Mouse (Mus musculus) olfactory bulb, adult 2 months (tissue): Measurements from ENCODE around the gene Ccdc141. TPM values are rescaled to one million over a fixed set of nuclear protein-coding genes. Genes with fewer than 3 reads are reported as not detected.

Experiments used
- H3K27ac ChIP-seq: fragments of 200-500 bp; 2 replicates; pipeline ENCODE4 v1.5.1; 2012; ENCODE audit warnings: low read depth, low read length; ENCODE audit not compliant: insufficient read depth
- H3K4me1 ChIP-seq: fragments of 200-500 bp; 2 replicates; pipeline ENCODE4 v1.6.1; 2012; ENCODE audit warnings: low read length; ENCODE audit not compliant: control insufficient read depth, insufficient read depth
- H3K4me3 ChIP-seq: fragments of 200-500 bp; 2 replicates; pipeline ENCODE4 v1.5.1; 2012; ENCODE audit warnings: mild to moderate bottlenecking, low read depth, low read length, moderate library complexity; ENCODE audit not compliant: insufficient read depth
- CTCF ChIP-seq: fragments of 200-500 bp; IDR thresholded peaks from 2 replicates; pipeline ENCODE4 v1.5.1; 2012; ENCODE audit warnings: low read depth, mild to moderate bottlenecking, low read length, moderate library complexity; ENCODE audit not compliant: insufficient read depth
- POLR2A ChIP-seq: fragments of 200-500 bp; IDR thresholded peaks from 2 replicates; pipeline ENCODE4 v1.6.1; 2012; ENCODE audit warnings: mild to moderate bottlenecking, low read depth, low read length, moderate library complexity; ENCODE audit not compliant: insufficient read depth
- whole genome bisulfite sequencing: fragments of 180-500 bp; shearing (Covaris S2); methylation state at CpG from one replicate; pipeline ENCODE4 v1.1.7; 2018; 5-methylcytosine and 5-hydroxymethylcytosine counted together
- polyA plus RNA-seq: library from polyadenylated mRNA; stranded (reverse); fragments of >200 nt; gene quantifications from 2 replicates; pipeline ENCODE4 v1.2.4, GENCODE M21; 2012; ENCODE audit warnings: low replicate concordance; ENCODE audit not compliant: missing spikeins, insufficient read depth, insufficient read length

Gene Ccdc141
- polyA plus RNA-seq, 1 experiment, result not detected

DNA sequence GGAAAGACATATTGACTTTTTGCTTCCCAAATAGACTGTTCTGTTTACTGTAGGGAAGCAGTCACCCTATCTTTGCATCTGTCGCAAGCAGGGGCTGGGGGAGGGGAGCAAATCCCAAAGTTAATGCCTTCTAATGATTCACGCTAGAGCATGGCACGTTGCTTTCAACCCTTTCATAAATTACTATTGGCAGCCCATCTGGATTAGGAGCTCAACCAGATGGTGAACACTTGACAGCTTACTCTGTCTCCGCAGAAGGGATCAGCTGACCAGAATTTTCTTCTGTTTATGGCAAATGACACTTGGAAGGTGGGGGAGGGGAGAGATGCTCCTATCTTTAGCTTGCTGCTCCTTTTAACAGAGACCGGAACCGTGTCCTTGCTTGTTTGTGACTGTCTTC, 105.1 kb downstream of the Ccdc141 start:
- Histone ChIP-seq H3K4me3 (no peak overlapping the region), H3K27ac (no peak overlapping the region), H3K4me1 (no peaks in the 10 kb centered on the region)
- TF ChIP-seq CTCF, result no peak
- 49% methylated on average over 6 of the region's 6 CpGs for WGBS

DNA sequence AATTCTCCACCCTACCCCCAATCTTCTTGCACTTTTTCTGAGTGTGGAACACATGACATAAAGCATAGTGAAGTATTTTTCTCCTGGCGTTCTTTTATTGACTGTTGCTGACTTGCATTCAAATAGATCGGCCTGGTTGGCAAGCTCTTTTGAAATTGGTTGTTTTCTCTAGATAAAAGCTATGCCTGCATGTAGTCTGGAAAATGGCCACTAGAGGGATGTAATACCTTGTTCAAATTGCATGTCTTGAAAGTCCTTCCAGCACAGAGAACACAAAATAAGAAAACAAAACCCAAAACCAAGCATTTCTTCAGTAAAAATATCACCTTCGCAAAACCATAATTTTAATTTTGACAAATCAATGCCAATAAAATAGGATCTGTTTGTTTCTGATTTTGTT, 108.6 kb downstream of the Ccdc141 start:
- no peak overlapping the region for H3K4me3 ChIP-seq
- WGBS, result 16% methylated on average over 3 of the region's 3 CpGs
- TF ChIP-seq POLR2A (no peak), CTCF (no peak)

DNA sequence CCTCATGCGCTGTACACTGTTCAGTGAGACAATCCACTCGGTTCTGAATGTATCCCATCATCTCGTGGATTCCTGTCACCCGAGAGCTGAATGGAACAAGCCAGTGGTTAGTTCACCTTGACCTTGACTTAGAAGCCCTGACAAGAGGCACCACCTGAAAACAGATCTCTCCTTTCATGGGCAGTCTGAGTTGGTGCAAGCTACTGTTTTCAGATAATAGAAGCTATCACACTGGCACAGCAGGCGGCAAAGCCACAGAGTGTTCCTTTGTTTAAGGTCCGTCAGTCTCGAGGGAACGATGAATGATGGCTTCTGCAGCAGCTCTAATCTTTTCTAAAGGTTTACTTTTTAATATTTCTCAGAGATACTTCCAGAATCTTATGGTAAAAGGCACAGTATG, 110.8 kb downstream of the Ccdc141 start:
- 74% methylated on average over 8 of the region's 8 CpGs for WGBS
- Histone ChIP-seq H3K4me3 (no peak overlapping the region), H3K27ac (no peak overlapping the region), H3K4me1 (peaks cover 9% of the 10 kb centered on the region; the same call in 1 of the 2 replicates)
- TF ChIP-seq CTCF, result no peak
- no peak for TF ChIP-seq POLR2A

More for the DNA sequence above, 108.6 kb downstream of the Ccdc141 start:
- Histone ChIP-seq H3K27ac (no peak overlapping the region), H3K4me1 (peaks cover 3% of the 10 kb centered on the region; the same call in 1 of the 2 replicates)

DNA sequence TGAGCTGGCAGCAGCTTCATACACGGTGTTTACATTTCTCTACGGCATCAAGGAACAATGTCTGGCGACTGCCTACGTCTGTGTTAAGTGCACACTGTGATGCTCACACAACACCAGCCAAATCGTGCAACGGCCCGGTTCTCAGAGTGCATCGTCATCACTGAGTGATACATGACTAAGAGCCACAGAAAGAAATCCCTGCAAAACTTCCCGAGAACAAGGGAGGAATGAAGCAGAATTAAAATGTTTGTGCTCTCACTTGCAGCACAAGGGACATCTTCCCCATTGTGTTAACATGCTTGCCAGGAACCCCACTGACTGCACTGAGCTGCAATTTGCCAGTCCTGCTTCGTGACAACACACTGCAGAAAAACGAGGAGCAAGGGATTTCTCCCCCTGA, 114.1 kb downstream of the Ccdc141 start:
- no peak for TF ChIP-seq CTCF
- TF ChIP-seq POLR2A, result no peak
- Histone ChIP-seq H3K4me1 (peaks cover 9% of the 10 kb centered on the region; the same call in 1 of the 2 replicates), H3K27ac (no peak overlapping the region), H3K4me3 (no peak overlapping the region)
- WGBS, result 13% methylated on average over 11 of the region's 11 CpGs

DNA sequence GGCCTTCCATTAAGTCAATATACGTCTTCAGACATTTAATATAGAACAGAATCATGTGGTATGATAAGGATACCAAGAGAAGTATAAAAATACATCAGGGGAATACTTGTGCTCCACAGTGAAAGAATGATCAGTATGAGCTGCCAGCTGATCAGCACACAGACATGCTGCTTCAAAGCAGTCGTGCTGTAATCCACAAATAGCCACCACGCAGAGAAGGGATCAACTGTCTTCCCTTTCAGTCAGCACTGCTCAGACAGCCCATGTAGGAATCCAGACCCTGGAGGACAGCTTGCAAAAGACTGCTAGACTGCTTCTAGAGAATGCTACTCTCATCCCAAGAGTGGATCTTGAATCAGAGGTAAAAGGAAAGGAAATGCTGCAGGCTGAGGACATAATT, 127.5 kb downstream of the Ccdc141 start:
- Histone ChIP-seq H3K4me3 (no peak overlapping the region), H3K27ac (no peak overlapping the region), H3K4me1 (no peaks in the 10 kb centered on the region)
- 73% methylated on average over 3 of the region's 3 CpGs for WGBS
- TF ChIP-seq CTCF (no peak), POLR2A (no peak)

DNA sequence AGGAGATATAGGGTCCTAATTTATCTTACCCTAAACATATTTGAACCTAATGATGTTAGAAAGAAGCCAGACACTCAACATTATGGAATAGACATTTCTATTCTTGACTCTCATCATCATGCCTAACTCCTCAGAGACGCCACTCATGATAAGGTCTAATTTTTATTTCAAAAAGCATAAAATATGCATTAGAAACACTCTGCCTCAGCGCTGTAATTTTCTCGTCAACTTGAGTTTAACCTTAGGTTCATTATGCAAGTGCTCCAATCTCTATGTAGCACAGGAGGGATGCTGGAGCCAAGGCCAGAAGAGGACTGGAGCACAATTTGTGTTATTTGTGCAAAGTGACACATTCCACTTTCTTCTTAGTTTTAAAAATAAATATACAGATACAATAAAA, 130.8 kb downstream of the Ccdc141 start:
- Histone ChIP-seq H3K4me3 (no peak overlapping the region), H3K4me1 (no peaks in the 10 kb centered on the region), H3K27ac (no peak overlapping the region)
- TF ChIP-seq CTCF (no peak), POLR2A (no peak)
- WGBS, result 70% methylated on average over 3 of the region's 3 CpGs

DNA sequence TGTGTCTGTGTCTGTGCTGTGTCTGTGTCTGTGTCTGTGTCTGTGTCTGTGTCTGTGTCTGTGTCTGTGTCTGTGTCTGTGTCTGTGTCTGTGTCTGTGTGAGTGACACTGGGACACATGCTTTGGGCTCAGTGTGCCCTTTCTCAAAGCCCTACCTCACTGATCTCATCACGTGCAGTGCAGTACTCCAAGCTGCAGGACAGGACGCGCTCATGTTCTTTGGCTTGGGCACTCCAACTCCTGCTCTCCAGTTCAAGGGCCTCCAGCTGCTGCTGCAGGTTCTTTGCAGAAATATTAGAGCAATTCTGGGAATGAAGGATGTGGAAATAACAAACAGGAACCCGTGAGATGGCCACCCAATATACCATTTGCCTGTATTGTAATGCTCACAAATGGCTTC, 131.2 kb downstream of the Ccdc141 start:
- Histone ChIP-seq H3K4me3 (no peak overlapping the region), H3K27ac (no peak overlapping the region), H3K4me1 (no peaks in the 10 kb centered on the region)
- TF ChIP-seq CTCF, result no peak
- TF ChIP-seq POLR2A, result no peak
- WGBS, result 87% methylated on average over 4 of the region's 4 CpGs

DNA sequence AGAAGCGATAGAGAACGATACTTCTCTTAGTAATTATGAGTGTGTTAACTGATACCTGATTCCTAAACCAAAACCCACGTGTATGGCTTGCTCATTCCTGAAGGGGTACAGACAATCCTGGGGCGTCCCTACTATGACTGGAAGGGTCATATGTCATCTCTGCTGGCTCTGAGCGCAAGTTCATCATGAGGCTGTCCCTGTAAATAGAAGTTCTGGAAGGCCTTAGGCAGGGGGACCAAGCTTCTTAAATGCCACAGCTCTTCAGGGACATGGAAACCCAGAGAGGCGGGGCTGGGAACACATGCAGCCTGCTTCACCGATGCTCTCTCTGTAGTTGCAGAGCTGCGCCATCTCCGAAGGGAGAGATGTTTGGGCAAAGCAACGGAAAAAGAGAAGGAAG, 133.2 kb downstream of the Ccdc141 start:
- Histone ChIP-seq H3K27ac (no peak overlapping the region), H3K4me3 (no peak overlapping the region), H3K4me1 (no peaks in the 10 kb centered on the region)
- TF ChIP-seq CTCF (no peak), POLR2A (no peak)
- WGBS, result 88% methylated on average over 10 of the region's 10 CpGs

DNA sequence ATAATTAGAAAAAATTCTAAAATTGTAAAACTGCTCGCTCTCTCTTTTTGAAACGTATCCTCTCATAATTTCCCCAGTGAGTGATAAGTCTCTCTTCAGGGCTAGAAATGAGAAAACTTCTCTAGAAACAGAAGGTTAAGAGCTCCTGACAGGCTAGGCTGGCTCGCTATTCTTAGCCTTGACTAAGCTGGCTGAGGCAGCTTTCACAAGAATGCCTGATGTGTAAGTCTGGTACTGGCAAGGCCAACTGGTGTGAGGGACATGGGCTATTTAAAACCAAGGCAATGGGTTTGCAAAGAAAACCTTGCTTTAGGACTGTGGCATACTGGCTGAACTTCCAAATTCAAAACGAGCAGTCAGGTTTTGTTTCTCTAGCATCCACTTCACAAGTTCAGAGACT, 136.3 kb downstream of the Ccdc141 start:
- no peak overlapping the region for H3K27ac ChIP-seq
- no peak for TF ChIP-seq CTCF
- no peak for TF ChIP-seq POLR2A
- H3K4me1 ChIP-seq, result no peaks in the 10 kb centered on the region
- WGBS, result 81% methylated on average over 4 of the region's 4 CpGs
- H3K4me3 ChIP-seq, result no peak overlapping the region

DNA sequence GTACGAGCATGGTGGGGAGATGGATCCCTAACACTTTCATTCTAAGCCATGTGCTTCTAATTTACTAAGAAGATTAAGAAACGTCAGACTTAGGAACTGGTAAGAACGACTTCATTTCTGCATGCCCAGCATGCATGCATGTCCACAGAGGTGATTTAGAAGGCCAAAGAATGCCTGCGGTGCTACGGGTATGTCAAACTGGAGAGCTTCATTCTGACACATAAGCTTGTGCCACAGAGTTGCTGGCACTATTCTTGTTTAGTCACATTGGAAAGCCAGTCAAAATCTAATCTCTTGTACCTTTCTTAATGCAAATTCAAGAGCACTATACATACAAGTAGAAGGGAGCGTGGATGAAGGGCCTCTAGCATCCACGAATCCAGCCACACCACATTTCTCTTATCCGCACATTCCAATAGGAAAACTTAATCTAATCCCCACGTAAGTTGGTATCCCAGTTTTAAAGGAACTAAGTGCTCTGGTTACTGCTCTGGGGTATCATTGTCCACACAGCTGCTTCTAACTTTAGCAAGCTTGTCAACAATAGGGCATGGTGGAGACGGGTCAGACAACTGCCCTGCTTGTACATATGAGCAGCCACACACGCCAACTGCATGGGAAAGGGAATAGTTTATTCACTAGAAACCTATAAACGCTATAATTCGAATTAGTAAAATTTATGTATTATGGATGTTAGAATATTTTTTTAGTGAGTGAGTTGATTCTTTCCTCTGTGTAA, 136.9 kb downstream of the Ccdc141 start:
- Histone ChIP-seq H3K4me3 (no peak overlapping the region), H3K27ac (no peak overlapping the region), H3K4me1 (no peaks in the 10 kb centered on the region)
- 87% methylated on average over 13 of the region's 13 CpGs for WGBS
- TF ChIP-seq POLR2A, result no peak
- no peak for TF ChIP-seq CTCF
